Mouse (Mus musculus) embryonic facial prominence, embryonic 14.5 days (tissue): ENCODE measurements at regions not wholly inside any gene's neighbourhood (a gene's known extent, or its start where the extent isn't known, plus 50 kb on each side); places are given as distances from the start of the nearest gene placed in this dataset.
A peak's percentile ranks its signal among the peaks of the same experiment; 100 is the strongest.

Experiments used
- ATAC-seq: fragments of 200-750 bp; cut with Nextera tagmentation; 2 replicates; pipeline ENCODE4 v1.8.0; 2017; ENCODE audit warnings: low read depth, moderate number of reproducible peaks, moderate TSS enrichment
- DNase-seq: peaks from one replicate; pipeline ENCODE4 v3.0.0-alpha.2; 2015; ENCODE audit warnings: low spot score
- H3K27ac ChIP-seq: fragments of 300-500 bp; sonication (generic); replicated peaks from 2 replicates; pipeline ENCODE4 v1.5.1; 2014; ENCODE audit warnings: low read depth, mild to moderate bottlenecking, low read length, moderate library complexity
- H3K27me3 ChIP-seq: fragments of 300-500 bp; sonication (generic); replicated peaks from 2 replicates; pipeline ENCODE4 v1.6.1; 2014; ENCODE audit warnings: low read length; ENCODE audit not compliant: control insufficient read depth, insufficient read depth
- H3K36me3 ChIP-seq: fragments of 300-500 bp; sonication (generic); 2 replicates; pipeline ENCODE4 v1.6.1; 2014; ENCODE audit warnings: low read length, mixed read lengths; ENCODE audit not compliant: control insufficient read depth, insufficient read depth
- H3K4me1 ChIP-seq: fragments of 300-500 bp; sonication (generic); 2 replicates; pipeline ENCODE4 v1.6.1; 2014; ENCODE audit warnings: antibody characterized with exemption, low read length; ENCODE audit not compliant: control insufficient read depth, insufficient read depth
- H3K4me2 ChIP-seq: fragments of 300-500 bp; sonication (generic); 2 replicates; pipeline ENCODE4 v1.6.1; 2014; ENCODE audit warnings: low read depth, mild to moderate bottlenecking, low read length, moderate library complexity, mixed read lengths
- H3K4me3 ChIP-seq: fragments of 300-500 bp; sonication (generic); 2 replicates; pipeline ENCODE4 v1.5.1; 2014; ENCODE audit warnings: low read depth, mild to moderate bottlenecking, low read length
- H3K9ac ChIP-seq: fragments of 300-500 bp; sonication (generic); 2 replicates; pipeline ENCODE4 v1.6.1; 2014; ENCODE audit warnings: low read depth, mild to moderate bottlenecking, low read length, moderate library complexity, mixed read lengths
- H3K9me3 ChIP-seq: fragments of 300-500 bp; sonication (generic); 2 replicates; pipeline ENCODE4 v1.6.1; 2016; ENCODE audit warnings: low read length; ENCODE audit not compliant: control insufficient read depth
- WGBS: fragments of 180-500 bp; shearing (Covaris S2); extraction: QIAGEN DNeasy Blood & Tissue Kit; methylation state at CpG from one replicate; pipeline ENCODE4 v1.1.7; 2014; 5-methylcytosine and 5-hydroxymethylcytosine counted together

DNA sequence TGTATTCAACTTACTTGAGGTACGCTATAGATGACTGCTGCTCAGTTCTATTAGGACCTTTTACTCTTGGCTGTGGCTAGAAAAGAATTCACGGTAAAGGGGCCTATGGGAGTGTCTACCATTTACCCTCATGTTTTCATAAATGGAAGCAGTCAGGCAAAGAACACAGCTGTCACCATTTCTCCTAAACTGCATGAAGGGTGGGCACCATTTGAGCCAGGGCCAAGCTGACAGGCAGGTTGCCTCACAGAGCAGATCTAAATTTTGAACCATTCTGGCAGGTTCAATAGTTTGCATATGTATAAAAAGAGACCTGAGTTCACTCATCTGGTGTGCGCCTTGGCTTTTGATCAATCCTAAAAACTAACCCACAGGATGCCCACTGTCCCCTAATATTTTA, 410.3 kb downstream of the Rwdd3 start:
- Histone ChIP-seq H3K9me3 (no peaks in the 10 kb centered on the region), H3K4me3 (no peak overlapping the region)
- 74% methylated on average over 3 of the region's 3 CpGs for WGBS

DNA sequence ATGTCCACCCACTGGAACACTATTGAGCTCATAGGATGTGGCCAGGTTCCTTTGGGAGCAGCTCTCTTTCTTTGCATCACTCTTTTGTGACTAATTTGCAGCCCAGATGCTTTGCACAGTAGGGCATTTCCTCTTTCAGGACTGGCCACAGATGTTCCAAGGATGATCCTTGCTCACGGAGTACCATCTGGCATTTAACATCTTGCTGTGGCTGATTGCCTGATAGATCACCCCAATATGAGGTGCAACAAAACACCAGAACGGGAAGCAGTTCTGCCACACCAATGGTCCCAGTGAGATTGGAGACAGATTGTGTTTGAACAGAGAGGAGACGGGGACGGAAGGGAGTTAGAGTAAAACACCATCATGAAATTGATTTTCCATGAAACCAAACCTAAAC, 423.0 kb downstream of the Rwdd3 start:
- H3K9me3 ChIP-seq, result no peaks in the 10 kb centered on the region
- H3K4me1 ChIP-seq, result no peaks in the 10 kb centered on the region

More for the DNA sequence above, 410.3 kb downstream of the Rwdd3 start:
- H3K36me3 ChIP-seq, result no peaks in the 10 kb centered on the region
- no peaks in the 10 kb centered on the region for H3K4me1 ChIP-seq
- no peaks in the 10 kb centered on the region for H3K27me3 ChIP-seq
- DNase-seq (no peak), ATAC-seq (no peak)
- H3K27ac ChIP-seq, result no peak overlapping the region
- no peak overlapping the region for H3K9ac ChIP-seq
- H3K4me2 ChIP-seq, result no peak overlapping the region

DNA sequence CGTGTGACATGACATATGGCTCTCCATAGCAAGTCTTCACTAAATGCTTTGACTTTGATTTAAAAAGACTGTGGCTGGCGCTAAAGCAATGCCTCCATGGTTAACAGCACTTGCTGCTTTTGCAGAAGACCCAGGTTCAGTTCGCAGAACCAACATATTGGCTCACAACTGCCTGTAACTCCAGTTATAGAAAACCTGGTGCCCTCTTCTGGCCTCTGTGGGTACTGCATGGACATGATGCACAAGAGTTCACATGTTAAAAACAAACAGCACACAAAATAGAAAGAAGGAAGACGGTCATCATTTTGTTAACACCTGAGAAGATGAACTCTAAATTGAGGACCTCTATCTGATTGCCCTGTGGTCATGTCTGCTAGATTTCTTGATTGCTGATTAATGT, 423.8 kb downstream of the Rwdd3 start:
- no peaks in the 10 kb centered on the region for H3K36me3 ChIP-seq
- ATAC-seq (no peak), DNase-seq (no peak)
- WGBS, result 82% methylated on average over 4 of the region's 4 CpGs
- no peaks in the 10 kb centered on the region for H3K4me1 ChIP-seq
- H3K4me2 ChIP-seq, result no peak overlapping the region
- no peak overlapping the region for H3K9ac ChIP-seq
- no peak overlapping the region for H3K4me3 ChIP-seq
- H3K27ac ChIP-seq, result no peak overlapping the region
- H3K27me3 ChIP-seq, result no peaks in the 10 kb centered on the region
- no peaks in the 10 kb centered on the region for H3K9me3 ChIP-seq

More for the DNA sequence above, 423.0 kb downstream of the Rwdd3 start:
- Histone ChIP-seq H3K9ac (no peak overlapping the region), H3K27me3 (no peaks in the 10 kb centered on the region), H3K27ac (no peak overlapping the region), H3K4me2 (no peak overlapping the region), H3K4me3 (no peak overlapping the region), H3K36me3 (no peaks in the 10 kb centered on the region)
- no peak for DNase-seq
- 49% methylated on average over 4 of the region's 4 CpGs for WGBS
- no peak for ATAC-seq

DNA sequence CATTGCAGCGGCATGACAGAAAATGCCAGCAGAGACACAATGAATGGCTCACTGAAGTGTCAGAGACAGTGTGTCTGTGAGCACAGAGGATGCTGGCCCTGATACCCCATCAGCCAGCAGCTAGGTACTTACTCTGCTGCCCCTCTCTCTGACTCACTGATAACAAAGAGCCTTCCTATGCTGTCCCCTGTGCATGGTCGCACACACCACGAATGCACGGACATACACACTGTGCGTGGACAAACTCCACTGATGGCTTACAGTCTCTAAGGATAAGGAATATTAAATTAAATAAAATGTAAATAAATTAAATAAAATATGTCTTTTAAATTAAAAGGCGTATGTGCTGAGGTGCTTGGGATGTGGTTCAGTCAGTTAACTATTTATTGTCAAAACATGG, 438.2 kb downstream of the Rwdd3 start:
- 94% methylated on average over 6 of the region's 6 CpGs for WGBS
- H3K4me3 ChIP-seq, result no peak overlapping the region
- ATAC-seq, result no peak
- H3K9me3 ChIP-seq, result no peaks in the 10 kb centered on the region
- no peaks in the 10 kb centered on the region for H3K36me3 ChIP-seq
- DNase-seq, result no peak
- H3K4me1 ChIP-seq, result no peaks in the 10 kb centered on the region
- no peak overlapping the region for H3K9ac ChIP-seq
- no peak overlapping the region for H3K27ac ChIP-seq
- H3K27me3 ChIP-seq, result no peaks in the 10 kb centered on the region
- H3K4me2 ChIP-seq, result no peak overlapping the region

DNA sequence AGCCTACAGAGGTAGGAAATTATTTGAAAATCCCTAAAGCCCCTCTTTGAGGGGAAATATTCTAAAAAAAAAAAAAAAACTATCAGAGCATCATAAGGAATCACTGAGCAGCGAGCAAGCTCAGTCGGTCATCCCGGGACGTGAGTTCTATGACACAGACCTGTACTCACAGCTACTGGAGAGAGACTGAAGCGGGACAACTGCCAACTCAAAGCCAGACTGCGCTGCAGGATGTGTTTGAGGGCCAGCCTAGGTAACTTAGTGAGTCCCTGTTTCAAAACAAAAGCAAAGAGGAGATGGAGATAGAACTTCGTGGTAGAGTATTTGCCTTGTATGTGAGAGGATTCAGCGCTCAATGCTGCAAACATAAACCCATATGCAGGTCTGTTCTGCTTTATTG, 439.1 kb downstream of the Rwdd3 start:
- Histone ChIP-seq H3K36me3 (no peaks in the 10 kb centered on the region), H3K4me2 (no peak overlapping the region), H3K9ac (no peak overlapping the region), H3K9me3 (no peaks in the 10 kb centered on the region), H3K4me3 (no peak overlapping the region), H3K27ac (no peak overlapping the region), H3K4me1 (no peaks in the 10 kb centered on the region), H3K27me3 (no peaks in the 10 kb centered on the region)
- 95% methylated on average over 8 of the region's 8 CpGs for WGBS
- ATAC-seq, result no peak
- no peak for DNase-seq

DNA sequence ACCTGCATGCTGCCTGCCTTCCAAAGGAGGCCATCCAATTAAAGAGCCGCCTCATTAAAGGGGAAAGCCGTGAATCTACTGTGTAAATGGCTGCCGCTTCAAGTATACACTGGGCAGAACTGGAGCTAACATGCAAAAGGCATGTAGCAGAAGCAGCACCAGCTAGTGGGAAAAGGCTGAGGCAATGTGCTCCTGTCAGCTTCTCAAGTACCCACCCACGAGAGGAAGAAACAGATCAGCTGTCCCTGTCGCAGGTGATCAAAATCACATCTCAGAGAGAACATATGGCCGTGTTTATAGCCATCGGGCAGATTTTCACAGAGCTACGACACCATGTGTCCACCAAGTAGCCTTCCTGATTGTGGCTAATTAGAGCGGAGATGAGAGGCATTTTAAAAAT, 440.2 kb downstream of the Rwdd3 start:
- H3K9me3 ChIP-seq, result no peaks in the 10 kb centered on the region
- no peak overlapping the region for H3K4me2 ChIP-seq
- ATAC-seq (no peak), DNase-seq (peak; percentile 3)
- no peaks in the 10 kb centered on the region for H3K36me3 ChIP-seq
- H3K27ac ChIP-seq, result no peak overlapping the region
- H3K9ac ChIP-seq, result no peak overlapping the region
- H3K4me3 ChIP-seq, result no peak overlapping the region
- no peaks in the 10 kb centered on the region for H3K27me3 ChIP-seq
- WGBS, result 70% methylated on average over 9 of the region's 9 CpGs
- no peaks in the 10 kb centered on the region for H3K4me1 ChIP-seq

DNA sequence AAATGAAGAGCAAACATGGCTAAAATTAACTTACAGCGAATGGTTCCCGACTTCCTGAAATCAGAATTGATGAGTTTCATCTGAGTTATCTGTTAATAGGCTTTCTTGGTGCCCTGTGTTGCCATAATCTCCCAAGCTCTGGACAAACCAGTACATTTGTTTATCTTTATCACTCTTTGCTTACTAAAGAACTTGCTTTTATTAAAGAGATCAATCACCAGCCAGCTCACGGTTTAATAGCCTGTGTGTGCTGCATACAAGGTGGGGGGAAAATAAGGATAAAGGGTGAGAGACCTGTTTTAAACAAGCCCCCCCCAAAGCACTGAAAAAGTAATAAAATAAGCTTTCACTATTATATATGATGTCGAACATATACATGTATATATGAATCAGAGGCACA, 441.3 kb downstream of the Rwdd3 start:
- ATAC-seq (no peak), DNase-seq (no peak)
- H3K9me3 ChIP-seq, result no peaks in the 10 kb centered on the region
- no peak overlapping the region for H3K27ac ChIP-seq
- no peak overlapping the region for H3K4me2 ChIP-seq
- H3K9ac ChIP-seq, result no peak overlapping the region
- H3K36me3 ChIP-seq, result no peaks in the 10 kb centered on the region
- H3K4me3 ChIP-seq, result no peak overlapping the region
- WGBS, result 69% methylated on average over 4 of the region's 4 CpGs
- H3K4me1 ChIP-seq, result no peaks in the 10 kb centered on the region
- H3K27me3 ChIP-seq, result no peaks in the 10 kb centered on the region

DNA sequence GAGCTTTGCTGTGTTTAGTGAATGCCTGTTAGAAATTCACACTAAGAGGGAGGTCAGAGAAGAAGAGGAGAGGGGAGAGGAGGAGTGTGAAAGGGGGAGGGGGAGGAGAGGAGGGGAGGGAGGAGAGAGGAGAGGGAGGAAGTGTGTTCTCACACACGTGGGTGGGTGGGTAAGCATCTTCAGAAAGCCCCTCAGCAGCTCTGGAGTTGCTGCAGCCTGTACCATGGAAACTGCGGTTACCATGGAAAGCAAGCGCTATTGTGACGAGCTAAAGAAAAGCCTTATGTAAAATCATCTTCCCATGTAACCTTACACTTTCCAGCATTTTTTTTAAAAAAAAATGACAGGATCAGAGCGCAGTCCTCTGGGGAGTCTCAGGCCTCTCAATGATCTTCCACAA, 441.8 kb downstream of the Rwdd3 start:
- Histone ChIP-seq H3K4me1 (no peaks in the 10 kb centered on the region), H3K36me3 (no peaks in the 10 kb centered on the region), H3K27ac (no peak overlapping the region), H3K27me3 (no peaks in the 10 kb centered on the region), H3K4me2 (no peak overlapping the region), H3K9me3 (no peaks in the 10 kb centered on the region), H3K4me3 (no peak overlapping the region), H3K9ac (no peak overlapping the region)
- DNase-seq (peak; percentile 22), ATAC-seq (peak; percentile 50; the same call in 1 of the 2 replicates)
- WGBS, result 36% methylated on average over 5 of the region's 5 CpGs

DNA sequence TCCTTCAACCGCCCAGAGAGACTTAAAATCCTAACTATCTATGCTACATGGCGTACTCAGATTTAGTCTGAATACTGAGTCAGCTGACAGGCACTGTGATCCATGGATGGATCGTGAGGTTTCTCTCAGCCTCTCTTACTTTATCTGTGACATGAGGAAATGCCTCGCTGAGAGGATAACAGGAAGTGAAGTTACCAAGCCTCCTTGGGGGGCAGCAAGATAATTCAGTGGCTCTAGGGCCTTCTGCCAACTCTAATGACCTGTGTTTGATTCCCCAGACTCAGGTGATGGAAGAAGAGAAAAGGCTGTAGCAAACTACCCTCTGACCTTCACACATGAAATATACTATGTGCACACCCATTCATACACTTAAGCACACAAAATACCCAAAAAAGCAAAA, 486.3 kb downstream of the Rwdd3 start:
- no peak overlapping the region for H3K4me3 ChIP-seq
- no peaks in the 10 kb centered on the region for H3K27me3 ChIP-seq
- no peak overlapping the region for H3K4me2 ChIP-seq
- H3K27ac ChIP-seq, result no peak overlapping the region
- no peak overlapping the region for H3K9ac ChIP-seq
- no peaks in the 10 kb centered on the region for H3K36me3 ChIP-seq
- H3K9me3 ChIP-seq, result no peaks in the 10 kb centered on the region
- H3K4me1 ChIP-seq, result no peaks in the 10 kb centered on the region
- ATAC-seq (no peak), DNase-seq (no peak)
- 72% methylated on average over 4 of the region's 4 CpGs for WGBS
